Mouse (Mus musculus) neutrophil, adult 5-6 weeks (primary cell): ENCODE results near the gene Capn10. TPM values are rescaled to one million over a fixed set of nuclear protein-coding genes. Genes with fewer than 3 reads are reported as not detected.
"Not testable (repeated sequence)": the region's sequence is repeated elsewhere in the genome, so short reads cannot be mapped to it uniquely, and the experiment has no call there.

Experiments
- ATAC-seq: fragments of 151-379, 151-347 bp; 2 replicates; pipeline ENCODE4 v1.8.0; 2017; ENCODE audit warnings: mild to moderate bottlenecking, moderate TSS enrichment; ENCODE audit not compliant: insufficient number of reproducible peaks, poor library complexity, low FRiP score, severe bottlenecking; ENCODE audit errors: extremely low read depth
- total RNA-seq: library from RNA; stranded (forward); fragments of 200-1000 nt; gene quantifications from 2 replicates; pipeline ENCODE4 v1.2.3, GENCODE M21; 2017

Capn10 gene
- total RNA-seq, 1 experiment from 2014 or later = 27.0 TPM

GRCm38 (mm10) chr1:92956571-92957335 lies 22.6 kb downstream of the Capn10 start:
- not testable (repeated sequence) for ATAC-seq

GRCm38 (mm10) chr1:92958999-92959398 lies 24.8 kb downstream of the Capn10 start:
- ATAC-seq = no peak

GRCm38 (mm10) chr1:92970791-92971190 lies 36.6 kb downstream of the Capn10 start:
- ATAC-seq = not testable (repeated sequence)

- peak; percentile 88 for ATAC-seq
Observed at GRCm38 (mm10) chr1:92971879-92972795, 38.0 kb downstream of the Capn10 start.

- peak; percentile 75 for ATAC-seq
Observed at GRCm38 (mm10) chr1:92972854-92973253, 38.7 kb downstream of the Capn10 start.

GRCm38 (mm10) chr1:92976141-92976566 lies 42.0 kb downstream of the Capn10 start:
- no peak for ATAC-seq

GRCm38 (mm10) chr1:92978645-92979044 lies 44.5 kb downstream of the Capn10 start:
- ATAC-seq = no peak

- no peak for ATAC-seq
Observed at GRCm38 (mm10) chr1:92979073-92979602, 45.0 kb downstream of the Capn10 start.

- no peak for ATAC-seq
Observed at GRCm38 (mm10) chr1:92981056-92981845, 47.1 kb downstream of the Capn10 start.

- no peak for ATAC-seq
Observed at GRCm38 (mm10) chr1:92982931-92983605, 48.9 kb downstream of the Capn10 start.

- ATAC-seq = no peak
Observed at GRCm38 (mm10) chr1:92984999-92985398, 50.8 kb downstream of the Capn10 start.

GRCm38 (mm10) chr1:92988894-92989293 lies 54.7 kb downstream of the Capn10 start:
- no peak for ATAC-seq

- ATAC-seq = no peak
Observed at GRCm38 (mm10) chr1:92989891-92990290, 55.7 kb downstream of the Capn10 start.

- ATAC-seq = no peak
Observed at GRCm38 (mm10) chr1:92992214-92992855, 58.2 kb downstream of the Capn10 start.

- ATAC-seq = no peak
Observed at GRCm38 (mm10) chr1:92992880-92993279, 58.7 kb downstream of the Capn10 start.
